Mouse (Mus musculus) brain, adult 2 months (tissue): ENCODE measurements around the gene C77080.
A peak's percentile ranks its signal among the peaks of the same experiment; 100 is the strongest.

Source experiments
- DNase-seq: peaks from one replicate; pipeline ENCODE4 v3.0.0; 2011; ENCODE audit warnings: low read depth, low spot score

C77080 gene

DNA sequence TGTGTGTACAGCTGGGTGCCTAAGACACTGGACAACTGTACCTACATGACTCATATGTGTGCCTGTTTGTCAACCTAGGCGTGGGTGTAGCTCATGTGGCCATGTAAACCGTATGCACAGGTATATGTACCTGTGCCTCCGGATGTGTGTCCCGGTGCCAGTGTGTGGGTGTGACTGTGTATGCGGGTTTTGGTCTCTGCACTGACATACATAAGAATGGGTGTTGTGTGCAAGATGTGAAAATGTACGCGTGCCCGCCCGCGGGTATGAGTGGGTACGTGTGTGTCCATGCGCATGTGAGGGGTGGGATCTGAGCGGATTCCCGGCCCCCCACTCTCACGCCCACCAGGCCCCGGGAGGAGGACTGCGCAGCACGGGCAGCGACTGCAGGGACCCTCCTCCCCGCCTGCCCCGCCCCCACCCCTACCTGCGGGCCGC lies 22.6 kb downstream of the C77080 start:
- peak; percentile 45 for DNase-seq

GRCm38 (mm10) chr4:129237843-129238441 lies 23.3 kb downstream of the C77080 start:
- DNase-seq = peak; percentile 67

DNA sequence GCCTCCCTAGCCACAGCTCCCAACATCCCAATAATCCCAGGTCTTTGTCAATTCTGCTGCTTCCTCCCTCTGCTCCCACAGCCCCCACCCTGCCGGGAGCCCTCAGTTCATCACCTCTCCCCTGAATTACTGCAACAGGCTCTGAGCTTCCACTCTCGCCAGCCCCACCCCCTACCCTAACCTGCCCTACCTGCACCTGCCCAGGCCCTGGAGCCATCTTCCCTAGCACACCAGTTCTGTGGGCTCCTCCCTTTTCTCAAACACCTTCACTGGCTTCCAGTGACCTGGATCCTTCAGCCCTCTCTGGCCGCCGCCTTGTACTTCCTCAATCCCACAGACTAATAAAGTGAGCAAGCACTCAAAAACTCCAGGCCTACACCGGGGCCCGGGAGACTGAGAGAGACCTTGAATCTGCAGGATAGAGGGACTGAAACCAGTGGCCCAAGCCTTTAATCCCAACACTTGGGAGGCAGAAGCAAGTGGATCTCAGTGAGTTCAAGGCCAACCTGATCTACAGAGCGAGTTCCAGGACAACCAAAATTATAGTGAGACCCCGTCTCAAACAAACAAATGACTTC lies 24.9 kb downstream of the C77080 start:
- DNase-seq = no peak

- no peak for DNase-seq
Measured at GRCm38 (mm10) chr4:129235147-129235546, 26.1 kb downstream of the C77080 start.

- no peak for DNase-seq
Measured at GRCm38 (mm10) chr4:129234488-129234887, 26.7 kb downstream of the C77080 start.

GRCm38 (mm10) chr4:129232561-129233360 lies 28.4 kb downstream of the C77080 start:
- DNase-seq = no peak

- no peak for DNase-seq
Measured at GRCm38 (mm10) chr4:129231594-129232450, 29.4 kb downstream of the C77080 start.

DNA sequence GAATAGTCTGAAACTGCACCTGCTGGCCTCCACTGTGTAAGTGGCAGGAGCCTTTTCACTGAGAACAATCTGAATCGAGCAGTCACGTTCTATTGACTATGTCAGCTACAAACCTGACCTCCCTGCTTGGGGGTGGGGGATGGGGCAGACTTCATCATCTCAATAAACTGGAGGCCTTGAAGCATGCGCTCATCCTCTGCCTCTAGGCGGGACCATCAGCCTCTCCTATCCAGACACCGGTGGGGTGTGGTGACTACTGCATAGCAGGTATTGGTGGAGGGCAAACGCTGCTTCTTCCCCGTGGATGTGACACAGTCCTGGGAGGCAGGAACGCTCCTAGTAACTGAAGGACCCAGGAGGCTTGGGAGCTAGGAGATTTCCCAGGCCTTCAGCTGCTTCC lies 30.3 kb downstream of the C77080 start:
- DNase-seq = no peak

DNA sequence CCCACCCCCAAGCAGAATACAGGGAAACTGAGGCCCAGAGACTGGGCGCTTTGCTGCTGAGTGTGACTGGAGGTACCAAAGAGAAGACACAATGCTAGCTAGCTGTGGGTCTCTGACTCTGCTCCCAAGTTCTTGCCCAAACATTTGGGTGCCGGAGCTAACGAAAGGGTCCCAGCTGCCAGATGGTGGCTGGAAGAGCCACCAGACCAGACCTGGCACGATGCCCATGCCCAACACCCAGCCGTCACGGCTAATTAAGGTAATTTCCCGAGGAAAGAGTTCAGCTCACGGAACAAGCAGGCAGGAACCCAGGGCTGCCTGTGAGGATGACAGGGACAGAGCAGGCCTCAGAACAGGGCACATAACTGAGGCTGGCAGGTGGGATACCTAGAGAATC lies 33.2 kb downstream of the C77080 start:
- no peak for DNase-seq

DNA sequence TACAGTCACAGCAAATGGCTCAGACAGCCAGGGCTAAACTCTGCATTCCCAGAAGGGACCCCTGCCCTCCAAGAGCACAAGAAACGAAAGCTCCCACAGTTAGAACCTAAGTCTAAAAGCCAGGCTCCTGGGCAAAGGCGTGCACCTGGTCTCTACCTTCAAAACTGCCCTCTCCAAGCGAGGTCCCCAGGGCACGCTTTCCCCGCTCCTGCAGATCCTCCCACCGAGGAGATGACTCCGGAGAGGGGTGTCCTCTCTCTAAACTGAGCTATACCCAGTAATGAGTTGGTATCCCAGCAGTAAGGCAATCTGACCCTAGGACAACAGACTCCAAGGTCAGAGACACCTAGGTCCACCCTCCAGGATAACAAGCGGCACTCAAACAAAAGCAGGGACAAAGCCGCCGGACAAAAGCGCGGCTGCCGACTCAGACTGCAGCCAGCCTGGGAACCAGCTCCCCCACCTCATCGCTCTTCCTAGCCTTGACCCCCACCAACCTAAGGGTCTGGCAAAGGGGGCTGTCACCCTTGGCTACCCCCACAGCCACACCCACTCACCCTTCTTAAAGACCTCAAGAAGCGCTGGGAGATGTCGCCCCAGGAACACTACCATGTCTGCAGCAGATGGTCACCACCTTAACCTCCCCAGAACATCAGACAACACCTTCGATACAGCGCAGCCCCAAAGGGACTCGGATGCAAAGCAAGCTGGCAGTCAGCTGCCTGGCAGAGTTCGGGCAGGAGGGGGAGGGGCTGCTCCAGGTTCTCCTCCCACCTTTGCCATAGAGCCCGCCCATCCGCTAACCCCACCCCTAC lies 33.8 kb downstream of the C77080 start:
- peak; percentile 57 for DNase-seq

GRCm38 (mm10) chr4:129226441-129226963 lies 34.7 kb downstream of the C77080 start:
- no peak for DNase-seq

- DNase-seq = peak; percentile 69
Measured at GRCm38 (mm10) chr4:129225315-129225714, 35.9 kb downstream of the C77080 start.

DNA sequence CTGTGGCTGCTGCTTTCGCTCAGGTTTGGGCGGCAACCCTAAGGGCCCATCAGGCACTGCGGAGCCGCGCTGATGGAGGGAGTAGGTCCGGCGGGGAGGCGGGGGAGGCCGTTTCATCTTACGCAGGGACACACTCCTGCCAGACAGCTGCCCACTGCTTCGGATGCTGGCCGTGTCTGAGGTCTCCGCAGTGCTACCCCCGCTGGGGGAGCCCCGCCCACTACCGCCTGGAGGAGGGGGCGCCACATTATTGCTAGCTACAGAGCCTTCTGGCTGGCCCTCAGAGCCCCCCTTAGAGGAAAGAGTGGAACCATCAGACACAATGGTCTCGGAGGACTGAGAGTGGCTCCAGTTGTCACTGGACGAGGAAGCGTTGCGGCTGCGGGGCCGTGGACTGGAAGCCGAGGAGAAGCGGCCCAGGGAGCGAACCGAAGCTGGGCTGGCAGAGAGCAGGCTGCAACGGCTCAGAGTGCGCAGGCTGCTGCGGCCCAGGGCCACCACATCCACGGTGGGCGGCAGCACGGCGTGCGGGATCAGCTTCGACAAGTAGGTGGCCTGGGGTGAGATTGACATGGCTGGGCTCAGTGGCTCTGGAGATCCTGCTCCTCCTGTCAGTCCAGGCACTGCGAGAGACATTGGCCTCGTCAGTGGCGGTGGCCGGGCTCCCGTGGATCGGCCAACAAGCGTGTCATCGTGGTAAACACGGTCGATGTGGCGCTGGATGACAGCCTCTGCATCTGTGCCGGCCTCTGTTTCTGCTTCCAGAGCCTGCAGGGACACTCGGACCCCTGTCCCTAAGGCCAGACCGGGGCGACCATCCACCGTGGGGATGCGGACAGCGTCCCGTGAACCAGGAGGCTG lies 37.6 kb downstream of the C77080 start:
- DNase-seq = no peak

- no peak for DNase-seq
Measured at GRCm38 (mm10) chr4:129222019-129222925, 38.9 kb downstream of the C77080 start.

- no peak for DNase-seq
Measured at GRCm38 (mm10) chr4:129221097-129222010, 39.9 kb downstream of the C77080 start.

DNA sequence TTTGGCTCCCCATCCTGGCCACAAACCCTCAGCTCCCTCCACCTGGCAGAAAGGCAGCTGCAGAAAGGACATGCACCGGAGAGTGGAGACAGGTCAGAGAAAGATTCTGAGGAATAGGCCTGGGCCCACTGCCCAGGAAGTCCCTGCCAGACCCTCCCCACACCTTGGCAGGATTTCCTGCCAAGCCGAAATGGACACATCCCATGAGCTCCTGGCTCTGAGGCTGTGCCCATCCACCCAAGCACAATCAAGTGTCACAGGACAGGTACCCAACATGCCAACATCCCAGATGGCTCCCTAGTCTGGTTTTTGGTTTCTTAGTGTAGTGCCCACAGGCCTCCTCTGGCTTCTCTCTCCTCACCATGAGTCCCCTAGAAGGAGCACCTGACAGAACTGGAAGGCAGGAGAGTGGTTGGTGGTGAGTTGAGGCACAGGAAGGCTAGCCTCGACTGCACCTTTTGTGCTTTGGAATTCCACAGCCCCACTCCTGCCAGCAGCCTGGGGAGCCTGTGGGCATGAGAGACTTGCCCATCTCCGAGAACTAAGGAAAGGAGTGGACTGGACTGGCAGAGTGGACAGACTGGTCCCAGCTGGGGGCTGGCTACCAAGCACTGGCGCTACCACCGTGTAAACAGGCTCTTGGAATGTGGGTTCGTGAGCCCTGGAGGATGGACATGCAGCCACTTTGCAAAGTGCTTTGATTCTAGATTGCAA lies 40.7 kb downstream of the C77080 start:
- DNase-seq = peak; percentile 86

DNA sequence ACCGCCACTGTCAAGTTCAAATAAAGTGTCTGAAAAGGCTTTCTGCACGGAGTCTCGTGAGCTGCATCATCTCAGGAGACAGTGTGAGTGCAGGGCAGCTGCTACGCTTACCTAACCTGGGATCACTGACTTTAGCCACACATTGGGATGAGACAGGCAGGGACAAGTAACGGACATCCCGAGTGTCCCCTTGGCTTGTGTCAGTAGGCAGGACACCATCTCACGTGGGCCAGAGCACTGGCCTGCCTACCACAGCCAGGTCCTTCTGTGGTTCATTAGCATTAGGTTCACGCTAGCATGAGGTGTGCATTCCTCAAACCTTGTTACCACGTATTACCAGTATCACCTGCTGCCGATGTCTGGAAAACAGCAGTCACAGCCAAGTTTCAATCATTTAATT lies 42.0 kb downstream of the C77080 start:
- DNase-seq = no peak
